Mouse (Mus musculus) left cerebral cortex, postnatal 14 days (tissue): ENCODE measurements around the gene Pkm. TPM values are rescaled to one million over a fixed set of nuclear protein-coding genes. Genes with fewer than 3 reads are reported as not detected.

ENCODE experiments used
- total RNA-seq, 2 experiments: library from RNA; stranded (reverse); gene quantifications; 2 replicates each; pipeline ENCODE4 v1.2.3; 2021

Pkm gene
- total RNA-seq, 2 experiments from 2014 or later: 876 TPM

Other genes with a start within 250 kb of the Pkm start
- gene Arih1, start 169.8 kb upstream of the Pkm start, total RNA-seq: 100 to 1,000 TPM; 105 to 110 TPM
- gene Hexa, start 116.8 kb upstream of the Pkm start, total RNA-seq: 10 to 100 TPM; 40.1 to 43.3 TPM
- 1 to 10 TPM; 2.0 to 3.5 TPM for gene Tmem202, start 116.5 kb upstream of the Pkm start, total RNA-seq
- gene Celf6, start 78.5 kb upstream of the Pkm start, total RNA-seq: 10 to 100 TPM; 27.1 to 28.5 TPM
- gene Parp6, start 39.1 kb upstream of the Pkm start, total RNA-seq: 100 to 1,000 TPM; 184 to 209 TPM
- 10 to 100 TPM in 1 of 2 experiments, 1 to 10 TPM in 1; 9.6 to 11.0 TPM for gene Gramd2, start 23.8 kb downstream of the Pkm start, total RNA-seq
- 1 to 10 TPM; 4.8 to 7.5 TPM for gene Senp8, start 94.3 kb downstream of the Pkm start, total RNA-seq
- gene Myo9a, start 94.5 kb downstream of the Pkm start, total RNA-seq: 10 to 100 TPM; 70.3 to 72.8 TPM